Mouse (Mus musculus) yolk sac, embryonic 10.5 days (tissue): ENCODE measurements around the gene Gabra2.

Source experiments
- DNase-seq: peaks from one replicate; pipeline ENCODE4 v3.0.0-alpha.2; 2017; ENCODE audit warnings: low spot score

Gene Gabra2

GRCm38 (mm10) chr5:71095725-71096607, at the start of gene Gabra2:
Gene Gabra2 (minus strand): TSS chr5:71095849.
- peak; percentile 3 for DNase-seq

- no peak for DNase-seq
These were observed 41.0 kb upstream of the Gabra2 start for GRCm38 (mm10) chr5:71136691-71137090.

DNA sequence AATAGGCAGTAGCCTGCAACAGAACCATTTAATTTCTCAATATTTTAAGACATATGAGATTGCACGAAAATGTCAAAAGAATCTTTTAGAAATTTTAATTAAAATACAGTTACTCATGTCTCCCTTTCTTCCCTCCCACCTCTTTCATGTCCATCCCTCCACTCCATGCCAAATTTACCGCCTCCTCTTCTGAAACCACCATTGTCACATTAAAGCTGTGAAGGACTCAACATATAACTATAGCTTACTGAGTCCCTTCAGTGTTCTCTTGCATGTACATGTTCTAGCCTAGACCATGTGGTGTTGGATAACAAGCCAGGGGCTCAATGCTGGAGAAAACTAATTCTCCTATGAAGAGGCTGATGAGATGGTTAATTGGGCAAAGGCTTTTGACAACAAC, 40.2 kb upstream of the Gabra2 start:
- no peak for DNase-seq

DNA sequence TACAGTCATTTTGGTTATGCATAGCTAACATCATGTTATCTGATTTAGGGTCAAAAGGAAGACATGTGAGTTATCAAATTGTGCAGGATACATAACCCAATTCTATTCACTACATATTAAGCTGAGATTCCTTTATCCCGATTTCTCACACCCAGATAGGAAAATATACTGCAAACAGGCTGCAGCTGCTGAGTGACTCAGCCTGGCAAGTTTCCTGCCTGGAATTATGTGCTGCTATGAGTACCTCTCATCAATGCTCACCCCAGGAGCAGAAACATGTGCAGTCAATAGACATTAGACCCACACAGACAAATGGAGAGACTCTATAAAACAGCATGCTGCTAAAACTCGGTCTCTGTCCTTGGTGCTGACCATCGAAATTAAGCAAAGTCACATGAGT, 32.1 kb upstream of the Gabra2 start:
- DNase-seq: no peak

- DNase-seq: no peak
These were observed 19.6 kb upstream of the Gabra2 start for GRCm38 (mm10) chr5:71115216-71115615.

DNA sequence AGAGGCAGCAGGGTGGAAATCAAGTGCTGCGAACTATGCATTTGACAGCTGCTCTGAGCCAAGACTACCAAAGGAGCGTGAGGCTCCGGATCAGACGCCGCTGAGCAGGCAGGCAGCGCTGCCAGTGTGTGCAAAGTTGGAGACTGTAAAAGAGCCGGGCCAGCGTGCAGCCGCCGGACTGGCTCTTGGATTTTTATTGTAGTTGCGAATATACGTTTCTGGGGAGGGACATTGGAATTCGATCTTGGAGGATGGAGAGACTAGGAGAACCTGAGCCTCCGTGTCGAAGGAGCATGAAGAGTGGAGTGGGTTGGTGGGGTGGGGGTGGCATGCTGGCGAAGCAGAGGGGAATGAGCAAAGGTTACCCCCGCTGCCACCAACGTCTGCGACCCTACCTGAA, 469 bp downstream of the Gabra2 start:
- DNase-seq: peak; percentile 2

DNA sequence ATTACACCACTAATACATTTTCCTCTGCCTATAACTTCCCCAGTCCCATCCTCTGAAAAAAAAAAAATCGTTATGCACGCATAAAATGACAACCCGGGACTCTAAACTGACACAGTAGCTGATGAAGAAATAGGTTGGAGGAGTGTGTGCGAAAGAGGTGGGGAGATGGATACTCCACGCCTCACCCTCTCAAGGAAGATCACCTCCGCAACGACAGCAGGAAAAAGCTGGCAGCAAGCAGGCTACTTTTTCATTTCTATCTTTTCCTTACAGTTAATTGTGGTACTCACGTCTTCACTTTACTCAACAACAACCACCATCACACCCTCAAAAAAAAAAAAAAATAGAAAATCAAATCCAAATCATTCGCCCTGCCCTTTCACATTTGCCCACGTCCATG, 873 bp downstream of the Gabra2 start:
- DNase-seq: no peak

- DNase-seq: no peak
These were observed 1.8 kb downstream of the Gabra2 start for GRCm38 (mm10) chr5:71093807-71094206.

- no peak for DNase-seq
These were observed 3.2 kb downstream of the Gabra2 start for GRCm38 (mm10) chr5:71092475-71092874.

GRCm38 (mm10) chr5:71091926-71092325, 3.7 kb downstream of the Gabra2 start:
- no peak for DNase-seq

- no peak for DNase-seq
These were observed 16.8 kb downstream of the Gabra2 start for GRCm38 (mm10) chr5:71078861-71079260.

DNA sequence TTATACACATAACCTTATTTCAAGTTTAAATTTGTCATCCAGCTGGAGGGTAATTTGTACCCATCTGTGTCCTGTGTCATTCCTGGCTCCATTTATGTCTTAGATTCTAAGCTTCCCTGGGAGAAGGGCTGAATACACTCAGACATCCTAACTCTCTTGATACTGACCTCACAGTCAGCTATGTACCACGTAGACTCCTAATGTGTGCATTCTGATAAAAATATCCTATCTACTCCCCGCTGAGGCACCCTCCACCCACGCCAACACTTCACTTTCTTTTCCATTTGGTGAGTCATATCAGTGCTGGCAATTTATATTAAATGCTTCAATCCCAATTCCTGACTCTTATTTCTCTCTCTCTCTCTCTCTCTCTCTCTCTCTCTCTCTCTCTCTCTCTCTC, 34.0 kb downstream of the Gabra2 start:
- DNase-seq: no peak

DNA sequence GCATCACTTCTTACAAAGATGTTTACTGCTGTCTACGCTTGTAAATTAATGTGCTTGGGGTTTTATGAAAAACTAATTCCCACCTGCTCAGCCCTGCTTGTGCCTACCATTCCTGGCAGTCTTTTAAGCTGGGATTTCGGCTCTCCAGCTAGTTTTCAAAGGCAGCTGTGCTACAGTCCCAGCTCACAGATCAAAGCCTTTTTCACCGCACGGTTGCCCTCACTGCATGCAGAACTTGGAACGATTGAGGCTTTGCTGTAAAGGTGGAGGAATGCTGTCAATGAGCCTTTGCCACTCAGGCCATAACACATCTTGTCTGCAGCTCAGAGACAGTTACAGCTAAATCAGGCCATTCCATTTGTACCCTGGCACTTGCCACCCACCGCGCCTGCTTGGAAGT, 37.6 kb downstream of the Gabra2 start:
- no peak for DNase-seq

DNA sequence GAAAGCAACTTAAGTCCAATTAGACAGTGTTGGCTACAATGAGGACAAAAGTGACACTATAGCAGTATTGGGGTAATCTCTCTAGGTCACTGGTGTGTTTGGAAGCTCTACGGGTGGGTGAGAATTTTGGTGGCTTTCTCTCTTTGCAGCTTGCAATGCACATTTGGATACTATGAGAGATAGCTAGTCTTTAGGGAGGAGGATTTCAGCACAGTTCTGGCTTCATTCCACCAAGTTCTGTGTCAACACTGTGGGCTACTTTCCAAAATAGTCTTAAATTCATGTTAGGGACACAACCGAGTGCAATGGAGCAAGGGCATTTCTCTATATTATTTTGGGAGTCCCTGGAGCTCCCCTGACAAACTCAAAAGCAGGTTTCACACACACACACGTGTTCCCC, 58.3 kb downstream of the Gabra2 start:
- no peak for DNase-seq

DNA sequence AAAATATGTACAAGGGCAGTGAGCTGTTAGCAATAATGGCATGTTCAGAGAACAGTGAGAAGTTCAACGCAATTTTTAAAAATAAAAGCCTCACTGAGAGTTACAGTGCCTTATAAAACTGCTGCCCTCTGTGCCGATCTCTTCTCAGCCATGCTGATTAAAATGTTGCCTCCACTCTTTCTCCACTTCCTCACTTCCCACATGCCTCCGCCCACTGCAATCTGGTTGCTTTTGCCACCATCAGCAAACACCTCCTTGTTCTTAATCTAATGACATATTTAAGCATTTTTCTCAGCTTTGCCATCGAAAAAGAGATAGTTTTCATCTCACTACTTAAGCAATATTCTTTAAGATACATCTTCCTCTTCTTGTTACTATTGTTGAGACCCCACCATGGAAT, 69.7 kb downstream of the Gabra2 start:
- no peak for DNase-seq

GRCm38 (mm10) chr5:71011751-71012150, 83.9 kb downstream of the Gabra2 start:
- DNase-seq: no peak

GRCm38 (mm10) chr5:71011271-71011670, 84.4 kb downstream of the Gabra2 start:
- DNase-seq: no peak

- DNase-seq: no peak
These were observed 84.9 kb downstream of the Gabra2 start for GRCm38 (mm10) chr5:71010797-71011196.

- DNase-seq: no peak
These were observed 99.9 kb downstream of the Gabra2 start for GRCm38 (mm10) chr5:70995617-70996325.

- no peak for DNase-seq
These were observed 102.4 kb downstream of the Gabra2 start for GRCm38 (mm10) chr5:70993281-70993680.

DNA sequence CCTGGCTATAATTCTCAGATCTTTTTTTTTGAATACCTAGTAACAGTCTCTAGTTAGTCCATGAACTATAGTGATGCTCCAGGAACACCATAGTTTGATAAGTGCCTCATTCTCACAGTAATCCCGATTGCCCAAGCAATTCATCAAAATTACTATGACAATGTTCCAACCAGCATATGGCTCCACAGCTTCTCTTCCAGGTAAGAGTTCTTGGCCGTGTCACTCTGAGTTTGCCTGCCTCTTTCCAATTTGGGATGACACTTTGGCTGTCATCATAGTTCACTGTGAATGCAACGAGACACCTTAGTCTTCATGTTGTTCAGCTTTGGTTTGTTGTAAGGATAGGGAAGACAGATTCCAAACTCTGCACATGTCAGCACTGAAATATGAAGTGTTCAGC, 104.8 kb downstream of the Gabra2 start:
- no peak for DNase-seq
